Mouse (Mus musculus): ENCODE data around the gene Hoxc13. TPM values are rescaled to one million over a fixed set of nuclear protein-coding genes. Genes with fewer than 3 reads are reported as not detected.

The Hoxc13 gene
- polyA plus RNA-seq, 1 experiment: not detected

DNA sequence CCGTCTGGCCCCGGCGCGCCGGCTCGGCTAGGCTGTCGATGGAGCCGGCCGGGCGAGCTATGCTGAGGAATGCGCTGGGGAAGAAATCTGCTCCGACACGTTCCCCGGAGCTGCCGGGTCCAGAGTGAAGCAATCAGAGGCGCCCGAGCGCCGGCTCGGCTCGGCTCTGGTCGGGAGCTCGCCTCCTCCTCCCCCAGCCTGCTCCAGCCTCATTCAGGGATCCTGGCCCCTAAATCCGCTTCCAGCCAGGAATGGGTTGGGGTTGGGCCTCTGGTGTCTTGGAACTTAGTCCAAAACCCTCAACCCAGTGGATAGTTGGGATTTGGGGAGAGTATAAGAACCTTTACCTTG is 1.1 kb downstream of the Hoxc13 start:
- Histone ChIP-seq H3K27ac (ENCODE audit: insufficient read depth, low read length) (no peak overlapping the region), H3K36me3 (ENCODE audit: control insufficient read depth, insufficient read depth, low read length) (no peaks in the 10 kb centered on the region), H3K4me1 (ENCODE audit: control insufficient read depth, insufficient read depth, insufficient read length) (no peaks in the 10 kb centered on the region), H3K27me3 (ENCODE audit: control insufficient read depth, insufficient read depth, low read length) (peaks cover 24% of the 10 kb centered on the region), H3K4me3 (ENCODE audit: extremely low read depth, insufficient read depth, insufficient read length) (no peak overlapping the region)
- 5% methylated on average over 24 of the region's 24 CpGs for WGBS
- no peak for DNase-seq (ENCODE audit: low read depth in 1 of 2, low spot score in 2 of 2)
- TF ChIP-seq CTCF (IDR thresholded peaks at IDR 0.05; ENCODE audit: extremely low read depth, insufficient read depth, insufficient read length, insufficient replicate concordance) (no peak), POLR2A (IDR thresholded peaks at IDR 0.05; ENCODE audit: low read depth, low read length) (no peak)

DNA sequence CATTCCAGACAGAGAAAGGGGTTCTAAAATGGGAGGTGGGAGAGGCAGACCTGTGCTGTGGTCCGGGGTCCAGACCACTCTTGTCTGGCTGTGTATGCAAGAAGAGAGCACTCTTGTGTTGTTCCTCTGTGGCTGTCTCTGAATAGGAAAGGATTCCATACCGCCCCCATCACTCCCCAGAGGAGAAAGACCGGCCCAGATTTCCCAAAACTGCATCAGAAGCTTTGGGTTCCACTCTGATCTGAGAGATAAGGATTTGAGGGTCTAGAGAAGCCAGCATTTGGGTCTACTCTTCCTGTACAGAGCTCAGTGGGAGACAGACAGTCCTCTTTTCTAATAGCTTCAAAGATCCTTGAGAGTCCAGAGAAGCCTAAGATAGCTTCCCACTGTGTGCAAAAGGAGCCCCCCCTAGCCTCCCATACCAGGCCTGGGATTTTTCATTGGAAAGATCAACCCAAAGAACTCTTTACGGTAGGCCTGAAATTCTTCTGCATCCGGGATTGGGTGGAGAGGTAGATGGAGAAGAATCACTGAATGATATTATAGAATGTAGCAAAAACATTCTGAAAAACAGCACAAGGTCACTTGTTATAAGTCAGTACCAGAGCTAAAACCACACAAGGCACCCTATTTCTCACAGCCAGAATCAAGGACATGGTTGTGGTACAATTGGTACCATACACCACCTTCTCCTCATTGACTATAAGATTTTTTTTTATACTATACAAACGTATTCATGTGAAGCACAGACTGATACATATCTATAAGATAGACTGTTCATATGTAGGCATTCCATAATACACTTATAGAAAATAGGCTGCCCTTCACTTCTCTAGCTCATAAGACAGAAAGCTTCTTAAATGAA is 2.0 kb downstream of the Hoxc13 start:
- DNase-seq (ENCODE audit: low read depth in 1 of 2, low spot score in 2 of 2): no peak
- no peak for TF ChIP-seq CTCF (IDR thresholded peaks at IDR 0.05; ENCODE audit: extremely low read depth, insufficient read depth, insufficient read length, insufficient replicate concordance)
- no peak for TF ChIP-seq POLR2A (IDR thresholded peaks at IDR 0.05; ENCODE audit: low read depth, low read length)
- Histone ChIP-seq H3K4me3 (ENCODE audit: extremely low read depth, insufficient read depth, insufficient read length) (no peak overlapping the region), H3K36me3 (ENCODE audit: control insufficient read depth, insufficient read depth, low read length) (no peaks in the 10 kb centered on the region), H3K27ac (ENCODE audit: insufficient read depth, low read length) (no peak overlapping the region), H3K4me1 (ENCODE audit: control insufficient read depth, insufficient read depth, insufficient read length) (no peaks in the 10 kb centered on the region), H3K27me3 (ENCODE audit: control insufficient read depth, insufficient read depth, low read length) (peaks cover 28% of the 10 kb centered on the region)
- whole genome bisulfite sequencing: 11% methylated on average over 6 of the region's 6 CpGs

DNA sequence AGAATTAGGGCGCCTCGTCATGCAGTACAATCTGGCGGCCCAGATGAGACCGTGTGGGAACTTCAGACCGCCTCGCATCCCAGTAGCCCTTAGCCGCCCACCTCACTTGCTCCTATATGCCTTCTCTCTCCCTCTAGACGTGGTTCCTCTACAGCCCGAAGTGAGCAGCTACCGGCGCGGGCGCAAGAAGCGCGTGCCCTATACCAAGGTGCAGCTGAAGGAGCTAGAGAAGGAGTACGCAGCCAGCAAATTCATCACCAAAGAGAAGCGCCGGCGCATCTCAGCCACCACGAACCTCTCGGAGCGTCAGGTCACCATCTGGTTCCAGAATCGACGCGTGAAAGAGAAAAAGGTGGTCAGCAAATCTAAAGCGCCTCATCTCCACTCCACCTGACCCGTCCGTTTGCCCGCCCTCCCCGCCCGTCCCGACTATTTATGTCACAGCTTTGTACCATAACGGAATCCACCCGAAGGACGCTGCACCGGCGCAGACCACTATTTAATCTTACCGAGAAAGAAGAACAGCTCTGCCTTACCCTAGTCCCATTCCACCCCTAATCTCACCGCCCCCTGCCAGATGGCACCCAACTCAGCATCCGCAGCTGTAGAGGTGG is 6.2 kb downstream of the Hoxc13 start:
- no peak overlapping the region for H3K27ac ChIP-seq (ENCODE audit: insufficient read depth, low read length)
- 6% methylated on average over 40 of the region's 40 CpGs for WGBS
- TF ChIP-seq POLR2A (IDR thresholded peaks at IDR 0.05; ENCODE audit: low read depth, low read length) (no peak), CTCF (IDR thresholded peaks at IDR 0.05; ENCODE audit: extremely low read depth, insufficient read depth, insufficient read length, insufficient replicate concordance) (no peak)
- H3K4me3 ChIP-seq (ENCODE audit: extremely low read depth, insufficient read depth, insufficient read length): no peak overlapping the region
- H3K36me3 ChIP-seq (ENCODE audit: control insufficient read depth, insufficient read depth, low read length): no peaks in the 10 kb centered on the region
- DNase-seq (ENCODE audit: low read depth in 1 of 2, low spot score in 2 of 2): no peak
- H3K4me1 ChIP-seq (ENCODE audit: control insufficient read depth, insufficient read depth, insufficient read length): no peaks in the 10 kb centered on the region
- H3K27me3 ChIP-seq (ENCODE audit: control insufficient read depth, insufficient read depth, low read length): peaks cover 20% of the 10 kb centered on the region

GRCm38 (mm10) chr15:102931706-102932358 is 10.9 kb downstream of the Hoxc13 start:
- no peak for DNase-seq (ENCODE audit: low read depth in 1 of 2, low spot score in 2 of 2)
- Histone ChIP-seq H3K36me3 (ENCODE audit: control insufficient read depth, insufficient read depth, low read length) (no peaks in the 10 kb centered on the region), H3K27me3 (ENCODE audit: control insufficient read depth, insufficient read depth, low read length) (peaks cover 23% of the 10 kb centered on the region), H3K4me3 (ENCODE audit: extremely low read depth, insufficient read depth, insufficient read length) (no peak overlapping the region), H3K4me1 (ENCODE audit: control insufficient read depth, insufficient read depth, insufficient read length) (no peaks in the 10 kb centered on the region), H3K27ac (ENCODE audit: insufficient read depth, low read length) (no peak overlapping the region)
- 7% methylated on average over 23 of the region's 23 CpGs for WGBS
- TF ChIP-seq POLR2A (IDR thresholded peaks at IDR 0.05; ENCODE audit: low read depth, low read length): no peak
- no peak for TF ChIP-seq CTCF (IDR thresholded peaks at IDR 0.05; ENCODE audit: extremely low read depth, insufficient read depth, insufficient read length, insufficient replicate concordance)

- DNase-seq (ENCODE audit: low read depth in 1 of 2, low spot score in 2 of 2): no peak
- Histone ChIP-seq H3K36me3 (ENCODE audit: control insufficient read depth, insufficient read depth, low read length) (no peaks in the 10 kb centered on the region), H3K4me3 (ENCODE audit: extremely low read depth, insufficient read depth, insufficient read length) (no peak overlapping the region), H3K4me1 (ENCODE audit: control insufficient read depth, insufficient read depth, insufficient read length) (no peaks in the 10 kb centered on the region), H3K27ac (ENCODE audit: insufficient read depth, low read length) (no peak overlapping the region), H3K27me3 (ENCODE audit: control insufficient read depth, insufficient read depth, low read length) (peaks cover 22% of the 10 kb centered on the region)
- WGBS: 7% methylated on average over 12 of the region's 12 CpGs
- TF ChIP-seq POLR2A (IDR thresholded peaks at IDR 0.05; ENCODE audit: low read depth, low read length) (no peak), CTCF (IDR thresholded peaks at IDR 0.05; ENCODE audit: extremely low read depth, insufficient read depth, insufficient read length, insufficient replicate concordance) (no peak)
These were observed 13.5 kb downstream of the Hoxc13 start for GRCm38 (mm10) chr15:102934438-102934837.

DNA sequence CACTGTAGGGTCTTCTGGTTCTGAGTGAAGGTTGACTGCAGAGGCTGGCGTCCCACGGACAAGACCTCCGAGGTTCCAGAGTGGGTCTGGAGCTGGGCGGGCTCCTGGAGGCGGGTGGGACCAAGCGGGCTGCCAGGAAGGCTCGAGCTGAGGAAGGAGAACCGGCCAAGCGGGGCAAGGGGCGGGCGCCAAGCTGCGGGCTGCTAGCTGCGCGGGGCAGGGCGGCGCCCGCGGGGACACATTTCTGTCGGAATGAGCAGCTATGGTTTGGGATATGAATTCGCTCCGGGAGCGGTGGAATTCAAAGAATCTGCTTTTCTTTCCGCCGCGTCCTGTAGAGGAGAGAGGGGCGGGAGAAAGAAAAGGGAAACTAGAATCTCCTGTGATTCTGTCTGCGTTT is 14.0 kb downstream of the Hoxc13 start:
- no peak for DNase-seq (ENCODE audit: low read depth in 1 of 2, low spot score in 2 of 2)
- Histone ChIP-seq H3K27me3 (ENCODE audit: control insufficient read depth, insufficient read depth, low read length) (peaks cover 20% of the 10 kb centered on the region), H3K4me1 (ENCODE audit: control insufficient read depth, insufficient read depth, insufficient read length) (no peaks in the 10 kb centered on the region), H3K27ac (ENCODE audit: insufficient read depth, low read length) (no peak overlapping the region), H3K4me3 (ENCODE audit: extremely low read depth, insufficient read depth, insufficient read length) (no peak overlapping the region), H3K36me3 (ENCODE audit: control insufficient read depth, insufficient read depth, low read length) (no peaks in the 10 kb centered on the region)
- 1% methylated on average over 27 of the region's 27 CpGs for WGBS
- TF ChIP-seq CTCF (IDR thresholded peaks at IDR 0.05; ENCODE audit: extremely low read depth, insufficient read depth, insufficient read length, insufficient replicate concordance): no peak
- TF ChIP-seq POLR2A (IDR thresholded peaks at IDR 0.05; ENCODE audit: low read depth, low read length): no peak

All from spleen, adult 2 months (tissue).